Mouse (Mus musculus): Measurements from ENCODE around the gene Tsr2.

Tsr2 gene

DNA sequence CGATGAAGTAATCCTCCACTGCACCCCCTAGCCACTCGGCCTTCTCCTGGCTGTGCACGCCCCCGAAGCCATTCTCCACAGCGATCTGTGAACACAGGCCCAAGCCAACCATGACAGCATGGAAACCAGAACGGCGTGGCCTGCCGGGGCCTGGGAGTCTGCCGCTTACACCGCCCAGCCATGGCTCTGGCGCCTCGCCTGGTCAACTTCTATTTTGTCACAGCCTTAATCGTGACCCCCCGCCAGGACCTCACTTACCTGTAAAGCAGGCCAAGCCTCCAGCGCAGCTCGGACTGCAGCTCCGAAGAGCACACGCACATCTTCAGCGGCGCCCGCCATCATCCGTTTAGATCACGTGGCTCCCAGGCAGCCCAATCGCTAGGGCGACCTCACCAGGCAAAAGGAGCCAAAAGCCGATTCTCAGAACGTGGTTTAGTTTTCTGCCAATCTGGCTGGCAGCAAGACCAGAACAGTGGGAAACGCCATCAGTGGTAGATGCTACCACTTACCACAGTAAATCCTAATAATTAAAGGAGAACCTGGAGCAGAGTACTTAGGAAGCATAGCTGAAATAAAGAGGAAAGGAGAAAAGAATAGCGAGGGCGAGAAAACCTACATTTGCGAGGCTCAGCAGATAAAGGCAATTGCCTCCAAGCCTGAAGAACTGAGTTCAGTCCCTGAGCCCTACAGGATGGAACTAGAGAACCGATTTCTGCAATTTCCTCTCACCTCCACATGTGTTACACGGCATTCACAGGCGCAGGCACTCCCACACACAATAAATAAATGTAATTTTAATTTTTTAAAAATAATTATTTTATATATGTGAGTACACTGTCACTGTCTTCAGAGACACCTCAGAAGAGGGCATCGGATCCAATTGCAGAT, at the start of gene Tsr2:
TSS of gene Tsr2 (minus strand) at position 373 of the 888 bp plus-strand sequence.
- DNase-seq (ENCODE audit: low read depth): peak; percentile 80

DNA sequence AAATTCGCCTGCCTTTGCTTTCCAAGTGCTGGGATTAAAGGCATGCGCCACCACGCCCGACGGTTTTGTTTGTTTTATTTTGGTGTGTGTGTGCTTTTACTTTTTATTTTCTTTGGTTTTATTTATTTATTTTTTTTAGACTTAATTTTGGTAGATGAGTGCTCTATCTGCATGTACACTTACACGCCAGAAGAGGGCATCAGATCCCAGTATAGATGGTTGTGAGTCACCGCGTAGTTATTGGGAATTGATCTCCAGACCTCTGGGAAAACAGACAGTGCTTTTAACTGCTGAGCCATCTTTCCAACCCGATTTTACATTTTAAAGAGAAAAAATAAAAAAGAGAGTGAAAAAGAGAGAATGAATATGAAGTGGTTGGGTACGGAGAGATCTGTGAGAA, 36.4 kb upstream of the Tsr2 start:
- peak; percentile 26 for DNase-seq (ENCODE audit: low read depth)

DNA sequence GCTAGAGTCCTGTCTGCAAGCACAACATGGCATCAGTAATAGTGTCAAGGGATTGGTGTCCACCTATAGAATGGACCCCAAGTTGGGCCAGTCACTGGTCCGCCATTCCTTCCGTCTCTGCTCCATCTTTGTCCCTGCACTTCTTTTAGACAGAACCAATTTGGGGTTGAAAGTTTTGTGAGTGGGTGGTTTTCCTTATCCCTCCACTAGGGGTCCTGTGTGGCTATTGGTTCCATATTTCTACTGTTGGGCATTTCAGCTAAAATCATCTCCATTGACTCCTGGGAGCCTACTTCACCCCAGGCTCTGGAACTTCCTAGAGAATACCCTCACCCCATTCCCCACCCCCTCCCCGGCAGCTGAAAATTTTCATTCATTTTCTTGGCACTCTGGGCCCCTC, 34.1 kb upstream of the Tsr2 start:
- peak; percentile 4 for DNase-seq (ENCODE audit: low read depth)

DNA sequence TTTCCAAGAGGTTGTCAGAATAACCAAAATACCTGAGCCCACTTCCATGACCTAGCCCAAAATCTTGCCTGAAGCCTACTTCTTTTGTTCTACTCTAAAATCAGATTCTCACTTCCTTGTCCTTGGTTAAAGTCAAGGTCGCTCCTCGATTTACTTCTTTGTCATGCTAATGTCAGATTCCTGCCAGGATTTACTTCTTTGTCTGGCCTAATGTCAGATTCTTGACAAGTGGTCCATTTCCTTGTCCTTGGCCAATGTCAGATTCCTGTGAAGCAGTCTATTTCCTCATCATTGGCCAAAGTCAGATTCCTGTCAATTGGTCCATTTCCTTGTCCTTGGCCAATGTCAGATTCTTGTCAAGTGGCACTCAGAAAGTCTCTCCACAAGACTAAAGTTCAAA, 27.6 kb upstream of the Tsr2 start:
- DNase-seq (ENCODE audit: low read depth): no peak

DNA sequence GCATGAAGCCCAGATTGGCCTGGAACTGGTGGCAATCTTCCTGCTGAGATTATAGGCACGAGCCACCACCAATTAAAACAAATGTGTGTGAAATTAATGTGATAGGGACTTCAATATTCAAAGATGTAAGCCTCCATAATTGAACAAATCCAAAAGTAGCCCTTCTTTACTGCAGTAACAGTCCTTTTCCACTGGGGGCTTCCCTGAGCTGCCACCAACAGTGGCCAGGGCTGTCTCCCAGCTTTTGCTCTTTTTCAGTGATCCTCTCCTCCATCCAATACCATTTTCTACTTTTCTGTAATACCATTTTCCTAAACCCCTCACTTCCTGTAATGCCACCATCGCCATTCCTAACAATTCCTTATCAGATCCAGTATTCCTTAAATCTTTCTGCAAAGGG, 21.1 kb upstream of the Tsr2 start:
- DNase-seq (ENCODE audit: low read depth): peak; percentile 20

DNA sequence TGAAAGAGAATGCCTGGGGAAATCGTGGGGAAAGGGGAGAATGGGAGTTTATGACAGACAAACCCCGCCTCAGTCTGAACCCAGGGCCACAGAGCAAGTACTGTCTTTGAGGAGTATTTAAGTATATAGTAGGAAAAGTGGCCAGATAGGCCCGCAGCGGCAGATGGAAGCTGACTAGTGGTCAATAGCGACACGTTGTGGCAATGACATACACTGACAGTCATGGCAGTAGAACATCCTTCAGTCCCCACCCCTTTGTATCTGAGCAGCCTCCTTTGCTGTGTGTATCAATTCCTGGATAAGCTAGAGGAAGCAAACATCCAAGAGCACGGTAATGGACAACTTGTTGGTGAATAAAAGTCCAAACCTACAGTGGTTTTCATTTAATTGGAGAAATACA, 20.5 kb upstream of the Tsr2 start:
- DNase-seq (ENCODE audit: low read depth): peak; percentile 26

DNA sequence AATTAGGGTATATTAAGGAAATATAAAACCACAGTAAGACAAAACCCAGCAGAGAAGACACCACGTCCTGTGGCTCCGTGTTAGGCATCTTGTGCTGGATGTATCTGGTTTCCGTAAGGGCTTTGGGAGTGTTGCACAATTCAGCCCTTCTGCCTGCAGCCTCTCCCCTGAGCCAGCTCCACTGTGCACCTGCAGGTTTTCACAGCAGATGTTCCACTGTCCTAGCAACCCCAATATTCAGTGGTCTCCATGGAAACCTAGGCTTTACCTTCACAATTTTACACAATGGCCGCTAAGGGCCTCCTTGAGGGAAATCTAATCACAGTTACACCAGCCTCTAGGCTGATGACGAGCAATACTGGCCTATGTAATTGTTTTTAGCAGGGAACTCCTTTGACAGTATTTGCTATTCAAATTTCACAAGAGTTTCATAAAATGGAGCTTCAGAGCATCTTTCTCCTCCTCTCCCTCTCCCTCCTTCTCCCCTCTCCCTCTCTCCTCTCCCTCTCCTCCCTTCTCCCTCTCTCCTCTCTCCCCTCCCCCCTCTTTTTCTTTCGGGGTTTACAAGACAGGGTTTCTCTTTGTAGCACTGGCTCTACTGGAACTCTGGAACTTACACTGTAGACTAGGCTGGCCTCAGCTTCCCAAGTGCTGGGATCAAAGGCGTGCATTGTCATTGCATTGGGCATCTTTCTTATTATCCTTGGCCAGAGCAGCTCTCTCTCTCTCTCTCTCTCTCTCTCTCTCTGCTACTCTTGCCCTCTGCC, 11.1 kb upstream of the Tsr2 start:
- DNase-seq (ENCODE audit: low read depth): no peak

DNA sequence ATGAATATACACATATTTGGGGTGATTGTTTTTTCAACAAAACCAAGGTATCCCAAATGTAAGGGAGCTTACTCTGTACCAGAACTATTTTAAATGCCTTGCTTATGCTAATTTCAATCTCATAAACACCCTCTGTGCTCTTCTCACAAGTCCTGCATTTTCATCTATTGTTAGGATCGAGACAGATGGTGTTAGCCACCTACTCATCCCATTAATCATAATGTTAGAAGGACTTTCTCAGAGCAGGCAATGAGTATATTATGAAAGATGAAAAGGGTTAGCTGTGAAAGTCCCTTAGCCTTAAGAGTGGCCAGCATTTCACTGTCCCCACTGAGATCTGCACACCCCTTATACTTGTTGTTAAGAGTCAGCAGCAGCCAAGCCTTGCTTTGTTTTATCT, 8.9 kb downstream of the Tsr2 start:
- no peak for DNase-seq (ENCODE audit: low read depth)

DNA sequence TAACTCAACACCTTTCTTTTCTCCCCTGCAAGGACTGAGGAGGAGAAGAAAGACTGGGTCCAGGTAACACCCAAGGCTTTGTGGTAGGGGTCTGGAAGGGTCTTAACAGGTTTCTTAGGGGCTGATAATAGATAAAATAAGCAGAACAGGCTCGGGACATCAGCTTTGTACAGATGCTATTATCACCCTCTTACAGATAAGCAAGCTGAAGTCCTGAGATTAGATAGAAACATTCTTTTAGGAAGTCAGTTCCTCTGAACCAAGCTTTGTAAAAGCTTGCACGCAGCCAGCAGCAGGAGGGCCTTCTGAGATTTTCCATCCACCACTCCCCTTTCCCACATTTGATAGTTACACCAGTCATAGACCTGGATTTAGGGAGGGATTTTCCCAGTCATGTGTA, 10.7 kb downstream of the Tsr2 start:
- no peak for DNase-seq (ENCODE audit: low read depth)

DNA sequence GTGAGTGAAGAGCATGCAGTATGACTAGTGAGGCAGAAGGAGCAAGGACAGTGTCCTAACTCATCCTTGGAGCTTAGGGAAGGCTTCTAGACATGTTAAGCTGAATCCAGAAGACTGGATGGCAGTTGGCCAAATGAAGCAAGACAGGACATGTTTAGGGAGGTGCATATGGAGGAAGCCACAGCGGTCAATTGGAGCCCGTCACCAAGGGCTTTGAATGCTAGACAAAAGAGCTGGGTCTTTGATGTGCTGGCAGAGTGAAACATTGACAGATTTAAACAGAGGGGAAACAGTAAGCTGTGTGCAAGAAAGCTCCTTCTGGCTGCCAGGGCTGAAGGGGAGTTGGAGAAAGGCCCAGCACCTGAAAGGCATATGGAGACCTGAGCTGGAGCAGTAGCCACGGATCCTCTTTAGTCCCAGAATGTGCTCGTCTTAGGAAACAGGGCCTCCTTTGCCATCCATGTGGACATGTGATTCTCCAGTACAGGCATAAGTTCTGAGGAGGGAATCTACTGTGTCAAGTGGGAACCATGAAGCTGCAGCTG, 19.3 kb downstream of the Tsr2 start:
- no peak for DNase-seq (ENCODE audit: low read depth)

DNA sequence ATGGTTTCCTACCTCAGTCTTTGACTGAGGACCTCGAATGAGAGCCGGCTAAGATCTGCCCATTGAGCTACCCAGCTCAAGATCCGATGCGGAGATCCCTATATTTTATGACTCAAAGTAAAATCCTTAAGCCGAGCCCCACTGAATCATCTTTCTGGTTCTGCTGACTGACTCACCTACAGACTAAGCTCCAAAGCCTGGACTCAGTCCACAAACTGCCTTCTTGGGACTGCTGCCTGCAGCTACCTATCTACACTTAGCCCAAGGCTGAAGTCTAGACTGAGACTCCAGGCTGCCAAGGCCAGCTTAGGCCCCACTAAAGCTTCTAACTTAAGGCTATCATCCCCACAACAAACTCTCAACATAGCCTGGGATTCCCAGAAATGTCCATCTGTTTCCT, 20.3 kb downstream of the Tsr2 start:
- DNase-seq (ENCODE audit: low read depth): no peak

DNA sequence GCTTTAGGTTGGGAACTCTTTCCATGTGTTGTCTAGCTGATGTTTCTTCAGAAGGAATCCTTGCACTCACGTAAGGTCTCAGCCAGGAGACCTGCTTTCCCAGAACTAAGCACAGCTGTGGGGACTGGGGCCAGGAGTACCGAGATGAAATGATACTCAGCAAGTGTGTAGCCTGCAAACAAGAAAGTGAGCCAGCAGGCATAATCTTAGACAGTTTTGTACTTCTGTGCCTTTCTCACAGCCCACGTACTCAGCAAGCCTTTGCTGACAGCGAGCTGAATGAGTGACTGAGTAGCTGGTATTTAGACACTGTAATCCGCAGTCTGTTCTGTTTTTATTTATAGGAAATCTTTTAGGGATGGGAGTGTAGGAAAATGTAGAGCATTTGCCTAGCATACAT, 28.5 kb downstream of the Tsr2 start:
- DNase-seq (ENCODE audit: low read depth): no peak

DNA sequence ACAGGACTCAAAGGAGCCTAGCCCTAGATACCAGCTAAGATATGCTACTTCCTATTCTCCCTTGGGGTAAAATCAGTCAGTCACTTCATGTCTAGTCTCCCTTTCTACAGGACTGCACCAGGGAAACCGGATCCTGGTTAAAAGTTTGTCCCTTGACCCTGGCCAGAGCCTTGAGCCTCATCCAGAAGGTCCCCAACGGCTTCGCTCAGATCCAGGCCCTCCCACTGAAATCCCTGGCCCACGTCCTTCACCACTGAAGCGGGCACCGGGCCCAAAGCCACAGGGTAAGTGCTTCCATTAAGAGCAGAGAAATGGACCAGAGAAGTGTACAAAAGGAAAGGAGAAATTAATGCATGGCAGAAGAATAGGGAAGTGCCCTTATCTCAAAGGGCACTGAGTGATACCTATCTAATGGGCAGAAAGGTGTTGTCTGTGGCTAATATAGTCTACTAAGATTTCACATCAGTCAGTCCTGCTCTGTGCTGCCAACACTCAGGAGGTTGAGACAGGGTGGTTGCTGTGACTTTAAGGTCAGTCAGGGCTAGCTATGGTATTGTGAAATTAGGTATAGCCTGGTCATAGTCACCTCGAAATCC, 30.2 kb downstream of the Tsr2 start:
- DNase-seq (ENCODE audit: low read depth): no peak

DNA sequence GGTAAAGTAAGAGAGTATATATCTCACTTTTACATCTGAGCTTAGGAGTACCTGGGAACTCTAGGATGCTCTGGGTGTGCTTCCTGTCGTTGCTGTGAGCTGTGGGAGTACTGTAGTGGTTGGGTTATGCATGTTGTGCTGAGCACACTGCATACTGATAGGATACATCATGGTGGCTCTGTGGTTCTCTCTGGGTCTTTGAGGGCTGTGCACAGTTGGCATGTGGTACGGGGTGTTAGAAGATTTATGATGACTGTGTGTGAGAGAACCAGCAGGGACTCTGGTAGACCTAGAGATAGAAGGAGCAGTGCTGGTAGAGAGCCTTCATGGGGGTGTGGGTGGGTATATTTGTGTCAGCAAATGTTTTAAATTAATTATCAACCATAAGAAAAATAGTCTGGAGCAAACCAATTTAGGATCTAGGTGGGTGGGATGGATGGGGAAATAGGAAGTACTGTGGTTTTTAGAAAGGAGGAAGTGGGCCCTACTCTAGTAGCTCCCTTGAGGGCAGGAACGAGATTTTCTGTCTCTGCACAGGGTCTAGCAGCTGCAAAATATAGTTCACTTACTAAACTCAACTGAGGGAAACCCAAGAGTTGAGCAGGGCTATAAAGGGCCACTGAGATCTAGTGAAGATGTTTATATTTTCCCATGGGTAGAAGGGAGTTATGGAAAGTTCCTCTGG, 34.6 kb downstream of the Tsr2 start:
- DNase-seq (ENCODE audit: low read depth): no peak

DNA sequence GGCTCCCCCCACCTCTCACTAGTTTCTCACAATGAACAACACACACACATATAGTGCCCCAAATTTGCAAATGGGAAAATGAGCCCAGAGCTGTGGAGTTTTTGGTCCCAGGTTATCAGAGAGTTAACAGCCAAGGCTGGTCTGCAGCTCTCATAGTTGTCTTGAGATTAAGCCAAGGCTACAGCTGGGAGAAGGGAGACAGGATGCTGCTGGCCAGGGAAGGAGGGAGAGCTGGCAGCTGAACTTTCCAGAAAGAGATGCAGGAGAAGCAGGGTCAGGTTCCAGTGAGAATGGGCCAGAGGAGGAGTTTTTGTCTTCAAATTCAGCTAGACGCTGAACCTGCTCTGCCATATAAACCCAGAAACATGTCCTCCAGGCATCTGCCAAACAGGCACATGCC, 37.0 kb downstream of the Tsr2 start:
- DNase-seq (ENCODE audit: low read depth): no peak

DNA sequence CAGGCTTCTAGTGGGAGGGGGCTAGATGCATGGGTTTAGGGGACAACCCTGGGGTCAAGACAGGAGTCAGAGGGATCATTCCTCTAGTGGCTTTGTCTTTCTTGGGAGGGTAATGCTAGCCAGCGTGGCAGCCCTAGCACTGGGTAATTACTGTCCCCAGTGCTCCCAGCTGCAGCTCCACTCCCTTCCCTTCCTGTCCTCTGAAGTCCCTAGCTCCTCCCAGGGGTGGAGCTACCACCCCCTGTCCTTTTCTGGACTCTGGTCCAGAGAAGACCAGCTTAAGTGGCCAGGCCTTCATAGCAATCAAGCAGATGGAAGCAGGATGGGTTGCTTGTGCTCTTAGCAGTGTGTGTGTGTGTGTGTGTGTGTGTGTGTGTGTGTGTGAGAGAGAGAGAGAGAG, 40.8 kb downstream of the Tsr2 start:
- DNase-seq (ENCODE audit: low read depth): no peak

DNA sequence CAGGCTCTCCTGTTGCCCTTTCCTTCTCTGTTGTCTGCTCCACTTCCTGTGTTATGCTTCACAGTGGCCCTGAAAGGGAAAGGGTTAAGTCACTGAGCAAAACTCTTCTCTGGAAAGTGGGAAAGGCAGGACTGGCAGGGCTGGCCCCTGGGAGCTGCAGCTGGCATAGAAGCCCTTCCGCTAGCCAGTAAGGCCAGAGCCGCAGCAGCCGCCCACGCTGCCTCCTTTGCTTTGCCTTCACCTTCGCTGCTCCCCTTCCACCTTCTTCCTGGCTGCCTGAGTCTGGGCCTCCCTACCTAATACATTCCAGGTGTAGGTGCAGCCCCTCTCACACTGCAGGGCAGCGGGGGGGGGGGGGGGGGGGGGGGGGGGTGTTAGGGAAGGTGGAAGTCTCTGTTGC, 41.9 kb downstream of the Tsr2 start:
- no peak for DNase-seq (ENCODE audit: low read depth)

DNA sequence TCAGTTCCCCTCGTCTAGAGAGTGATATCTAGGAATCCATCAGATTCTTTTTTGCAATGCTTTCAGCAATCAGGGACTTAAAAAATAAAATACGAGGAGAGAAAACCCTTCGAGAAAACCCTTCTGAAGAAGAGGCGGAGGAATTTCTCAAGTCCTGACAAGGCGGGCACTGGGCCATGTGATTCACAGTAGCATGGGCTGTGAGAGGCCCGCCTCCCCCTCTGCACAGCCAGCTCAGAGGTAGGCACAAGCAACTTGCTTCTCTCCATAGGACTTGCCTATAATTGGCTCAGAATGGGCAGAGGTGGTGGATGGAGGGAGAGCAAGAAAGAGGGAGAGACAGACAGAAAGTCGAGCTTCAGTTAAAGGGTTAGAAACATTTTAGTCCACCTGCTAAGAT, 46.0 kb downstream of the Tsr2 start:
- no peak for DNase-seq (ENCODE audit: low read depth)

DNA sequence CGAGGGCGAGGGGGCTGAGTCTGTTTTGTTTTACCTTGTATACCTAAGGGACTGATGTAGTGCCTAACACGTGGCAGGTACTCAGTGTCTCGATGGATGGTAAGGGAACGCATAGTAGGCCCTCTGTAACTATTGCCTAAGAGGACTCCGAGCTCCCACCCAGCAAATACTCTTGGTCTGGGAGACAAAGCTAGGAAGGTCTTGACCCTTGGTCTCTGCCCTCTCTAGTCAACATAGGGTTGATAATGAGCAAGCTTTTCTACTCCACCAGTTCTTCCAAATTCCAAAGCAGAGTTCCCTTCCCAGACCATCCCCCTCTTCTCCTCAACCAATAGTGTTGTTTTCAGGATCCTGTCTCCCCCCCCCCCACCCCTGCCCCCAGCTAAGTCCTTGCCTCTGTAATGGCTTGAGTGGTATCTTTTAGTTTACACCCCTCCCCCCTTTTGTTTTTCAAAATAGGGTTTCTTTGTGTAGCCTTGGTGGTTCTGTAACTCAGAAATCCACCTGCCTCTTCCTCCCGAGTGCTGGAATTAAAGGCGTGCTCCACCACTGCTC, 46.6 kb downstream of the Tsr2 start:
- no peak for DNase-seq (ENCODE audit: low read depth)

DNA sequence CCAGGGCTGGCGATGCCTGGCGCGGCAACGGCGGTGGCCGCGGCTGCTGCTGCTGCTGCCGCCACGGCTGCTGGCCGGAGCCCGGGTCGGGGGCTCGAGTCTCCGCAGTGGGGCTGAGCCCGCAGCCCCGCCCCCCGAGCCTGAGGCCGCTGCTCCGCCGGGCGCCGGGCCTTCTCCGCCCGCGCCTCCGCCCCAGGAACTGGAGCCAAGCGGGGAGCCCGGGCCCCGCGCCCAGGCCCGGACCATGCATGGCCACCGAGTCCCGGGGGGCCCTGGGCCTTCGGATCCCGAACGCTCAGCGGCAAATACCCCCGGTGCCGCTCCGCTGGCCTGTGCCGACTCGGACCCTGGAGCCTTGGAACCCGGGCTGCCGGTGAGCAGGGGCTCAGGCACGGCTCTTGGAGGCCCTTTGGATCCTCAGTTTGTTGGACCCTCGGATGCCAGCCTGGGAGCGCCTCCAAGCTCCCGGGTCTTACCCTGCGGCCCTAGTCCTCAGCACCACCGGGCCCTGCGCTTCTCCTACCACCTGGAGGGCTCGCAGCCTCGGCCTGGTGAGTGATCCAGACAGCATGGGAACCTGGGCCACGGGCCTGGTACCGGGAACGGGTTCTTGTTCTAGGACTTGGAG, 48.8 kb downstream of the Tsr2 start:
- peak; percentile 10 for DNase-seq (ENCODE audit: low read depth)

DNA sequence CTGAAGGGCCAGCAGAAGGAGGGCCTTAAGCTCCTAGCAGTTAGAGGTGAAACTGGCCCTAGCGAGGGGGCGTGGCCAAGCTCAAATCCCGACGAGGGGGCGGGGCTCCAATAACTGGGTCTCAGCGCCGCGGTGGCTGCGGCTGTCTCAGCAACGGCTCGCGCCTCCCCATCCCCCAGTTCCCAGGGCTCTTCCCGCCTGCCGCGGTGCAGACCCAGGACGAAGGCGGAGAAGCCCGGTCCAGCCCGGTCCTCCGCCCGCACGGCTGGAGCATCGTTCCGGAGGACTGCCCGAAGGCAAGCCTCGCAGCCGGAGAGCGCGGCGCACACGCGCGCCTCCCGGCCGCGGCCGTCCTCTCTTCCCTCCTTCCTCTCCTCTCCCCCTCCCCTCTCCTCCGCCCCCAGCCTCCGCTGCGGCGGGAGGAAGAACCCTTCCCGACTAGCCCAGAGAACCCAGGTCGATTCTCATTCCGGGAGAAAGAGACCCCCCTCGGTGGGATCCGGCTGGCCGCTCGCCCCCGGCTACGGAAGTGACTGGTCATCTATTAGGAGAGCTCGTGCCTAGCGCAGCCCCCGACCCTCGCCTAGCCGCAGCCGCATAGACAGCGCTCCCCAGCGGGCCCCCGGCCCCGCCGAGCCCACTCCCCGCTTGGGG, 49.4 kb downstream of the Tsr2 start:
- peak; percentile 49 for DNase-seq (ENCODE audit: low read depth)
